Mouse (Mus musculus) heart, adult 2 months (tissue): ENCODE data around the gene Fam90a1a.

Experiments used
- CTCF ChIP-seq: fragments of 200-600 bp; IDR thresholded peaks from 2 replicates; pipeline ENCODE4 v1.8.1; 2022; ENCODE audit warnings: antibody characterized with exemption, mild to moderate bottlenecking, moderate library complexity
- EP300 ChIP-seq: fragments of 200-500 bp; IDR thresholded peaks from 2 replicates; pipeline ENCODE4 v1.6.1; 2011; ENCODE audit warnings: low read depth, low read length, control low read depth; ENCODE audit not compliant: insufficient read depth
- POLR2A ChIP-seq: fragments of 200-500 bp; IDR thresholded peaks from 2 replicates; pipeline ENCODE4 v1.6.1; 2011; ENCODE audit warnings: mild to moderate bottlenecking, low read depth, low read length, control low read depth; ENCODE audit not compliant: insufficient read depth

DNA sequence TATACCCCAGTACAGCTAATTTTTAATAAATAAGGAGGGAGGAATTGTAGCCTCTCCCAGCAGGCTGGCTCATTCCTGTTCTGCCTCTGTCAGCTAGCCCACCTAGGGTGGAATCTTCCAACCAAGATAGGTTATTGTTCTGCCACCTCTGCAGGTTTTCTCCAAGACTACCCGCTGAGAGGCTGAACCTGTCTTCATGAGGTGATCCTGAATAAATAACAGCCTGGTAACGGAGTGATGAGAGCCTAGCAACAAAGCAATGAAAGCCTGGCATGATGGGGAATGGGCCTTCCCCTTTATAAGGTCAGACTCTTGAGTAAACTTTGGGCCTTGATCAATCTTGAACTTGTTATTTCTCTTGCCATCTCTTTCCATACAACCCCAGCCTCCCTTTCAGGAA, 46.0 kb upstream of the Fam90a1a start:
- TF ChIP-seq CTCF (no peak), POLR2A (no peak), EP300 (no peak)
